14 mouse cellular contexts compared by ENCODE assay signal in genomic region chr19:41901696-41902095, GRCm38 (mm10). TPM values are rescaled to one million over a fixed set of nuclear protein-coding genes. Genes with fewer than 3 reads are reported as not detected.
A peak's percentile ranks its signal among the peaks of the same experiment; 100 is the strongest.
DNase-seq lines count a peak whose midpoint lies in the region; ATAC-seq and TF ChIP-seq lines count a peak whose summit lies in the region.
"Had no signal": no experiment of that assay in that cellular context is flagged by ENCODE, and none has a peak within 500 bp of the region (broad histone marks: within the 10 kb centered on the region; RNA-seq: fewer than 3 reads in every experiment).

No protein-coding gene starts in this region.

- H3K4me2 ChIP-seq in limb, embryonic 14.5 days (replicated peaks; ENCODE audit: low read depth, low read length, severe bottlenecking): no peak overlapping the region
- H3K4me2 ChIP-seq: limb, embryonic 13.5 days had no signal

- H3K9me3 ChIP-seq in limb, embryonic 14.5 days (ENCODE audit: control insufficient read depth, low read length): no peaks in the 10 kb centered on the region
- no peaks in the 10 kb centered on the region for H3K9me3 ChIP-seq in limb, embryonic 10.5 days (replicated peaks)
- H3K9me3 ChIP-seq in hindbrain, embryonic 10.5 days: no peaks in the 10 kb centered on the region
- H3K9me3 ChIP-seq: limb, embryonic 13.5 days; midbrain, embryonic 10.5 days had no signal

- WGBS in limb, embryonic 14.5 days: 54% methylated on average over 2 of the region's 2 CpGs
- 57% methylated on average over 2 of the region's 2 CpGs for WGBS in limb, embryonic 10.5 days
- WGBS in hindbrain, embryonic 10.5 days: 70% methylated on average over 2 of the region's 2 CpGs

- no peak for TF ChIP-seq CTCF in gastrocnemius, adult 2 months (IDR thresholded peaks at IDR 0.05)

- no peak overlapping the region for H3K4me3 ChIP-seq in limb, embryonic 14.5 days (replicated peaks; ENCODE audit: low read length)
- H3K4me3 ChIP-seq in limb, embryonic 10.5 days: no peak overlapping the region
- H3K4me3 ChIP-seq in gastrocnemius, adult 2 months: no peak overlapping the region
- no peak overlapping the region for H3K4me3 ChIP-seq in hindbrain, embryonic 10.5 days
- H3K4me3 ChIP-seq: limb, embryonic 13.5 days; midbrain, embryonic 10.5 days had no signal

- no peaks in the 10 kb centered on the region for H3K36me3 ChIP-seq in limb, embryonic 14.5 days (ENCODE audit: control insufficient read depth, insufficient read depth, low read length)
- H3K36me3 ChIP-seq in limb, embryonic 10.5 days: no peaks in the 10 kb centered on the region
- H3K36me3 ChIP-seq in hindbrain, embryonic 10.5 days: no peaks in the 10 kb centered on the region
- H3K36me3 ChIP-seq: limb, embryonic 13.5 days; midbrain, embryonic 10.5 days had no signal

- no peak for TF ChIP-seq POLR2A in limb, embryonic 14.5 days (IDR thresholded peaks at IDR 0.05; ENCODE audit: borderline replicate concordance, extremely low read depth, insufficient read depth, insufficient read length)

- H3K27ac ChIP-seq in limb, embryonic 14.5 days (replicated peaks; ENCODE audit: low read depth, low read length): no peak overlapping the region
- no peak overlapping the region for H3K27ac ChIP-seq in limb, embryonic 10.5 days
- no peak overlapping the region for H3K27ac ChIP-seq in gastrocnemius, adult 2 months
- no peak overlapping the region for H3K27ac ChIP-seq in hindbrain, embryonic 10.5 days
- H3K27ac ChIP-seq: limb, embryonic 13.5 days; midbrain, embryonic 10.5 days had no signal

- H3K9ac ChIP-seq in limb, embryonic 14.5 days (ENCODE audit: low read depth, low read length, severe bottlenecking): no peak overlapping the region
- H3K9ac ChIP-seq: limb, embryonic 13.5 days had no signal

- H3K4me1 ChIP-seq in limb, embryonic 14.5 days (ENCODE audit: control insufficient read depth, insufficient read depth, low read length): no peaks in the 10 kb centered on the region
- H3K4me1 ChIP-seq in limb, embryonic 10.5 days: no peaks in the 10 kb centered on the region
- H3K4me1 ChIP-seq in hindbrain, embryonic 10.5 days (replicated peaks): no peaks in the 10 kb centered on the region
- H3K4me1 ChIP-seq: limb, embryonic 13.5 days had no signal

- intact Hi-C loops in gastrocnemius, adult 2 months (cut with DNase I): no loop called here

- no peak for ATAC-seq in limb, embryonic 14.5 days (ENCODE audit: low FRiP score, low read depth)
- peak; percentile 57 for ATAC-seq in megakaryocyte-erythroid progenitor cell, adult 5-6 weeks (replicated peaks; ENCODE audit: low FRiP score, low TSS enrichment, poor library complexity, severe bottlenecking)

- DNase-seq in adrenal gland, postnatal 14 days: peak; percentile 64
- no peak for DNase-seq in adrenal gland, adult 18-20 months (ENCODE audit: low spot score in 2 of 2)
- DNase-seq in limb, embryonic 14.5 days (ENCODE audit: low spot score): peak; percentile 30
- DNase-seq in limb, embryonic 10.5 days (ENCODE audit: low spot score): no peak
- peak; percentile 98 for DNase-seq in MEL-GATA-1-ER (ENCODE audit: extremely low read depth, low read depth)
- DNase-seq in gastrocnemius, adult 2 months: no peak
- no peak for DNase-seq in hindbrain, embryonic 10.5 days (ENCODE audit: low spot score)
- DNase-seq: B cell, adult 2 months; cerebellum, postnatal 25 days; kidney, adult 9 months; right cerebral cortex, postnatal 25 days had no signal

- no peaks in the 10 kb centered on the region for H3K27me3 ChIP-seq in limb, embryonic 14.5 days (ENCODE audit: control insufficient read depth, insufficient read depth, low read length)
- no peaks in the 10 kb centered on the region for H3K27me3 ChIP-seq in limb, embryonic 10.5 days (ENCODE audit: low read depth, poor library complexity, severe bottlenecking)
- no peaks in the 10 kb centered on the region for H3K27me3 ChIP-seq in hindbrain, embryonic 10.5 days (ENCODE audit: insufficient read depth, poor library complexity, severe bottlenecking)
- H3K27me3 ChIP-seq: limb, embryonic 13.5 days had no signal

RNA-seq across cellular contexts. Expression of gene Rrp12, which starts 5.7 kb away (rescaled TPM):
- total RNA-seq in adrenal gland, postnatal 14 days (2021): 16.2 and 19.5 TPM in 2 replicates
- total RNA-seq in adrenal gland, adult 18-20 months (2021): 10 to 100 TPM; 17.0 to 20.7 TPM
- polyA plus RNA-seq in limb, embryonic 14.5 days (2012; rRNA removed): 13.9 and 15.0 TPM in 2 replicates
- 13.2 TPM in 2 replicates for polyA plus RNA-seq in limb, embryonic 14.5 days (2014; fragmentation: Nextera tagmentation; extraction: Ambion mirVana)
- polyA plus RNA-seq in limb, embryonic 10.5 days (2016; fragmentation: Nextera tagmentation; extraction: Ambion mirVana): 31.9 and 39.8 TPM in 2 replicates
- 21.0 and 31.4 TPM in 2 replicates for total RNA-seq in megakaryocyte-erythroid progenitor cell, adult 5-6 weeks (2014; fragmentation: Nextera tagmentation)
- total RNA-seq in megakaryocyte-erythroid progenitor cell, adult 5-6 weeks (2017): 26.5 and 36.0 TPM in 2 replicates
- total RNA-seq in gastrocnemius, adult 2 months (2021): 10 to 100 TPM; 30.5 to 31.4 TPM
- polyA plus RNA-seq in hindbrain, embryonic 10.5 days (2016; fragmentation: Nextera tagmentation; extraction: Ambion mirVana): 27.3 and 34.1 TPM in 2 replicates

RNA-seq across cellular contexts. Expression of gene Pgam1, which starts 10.0 kb away (rescaled TPM):
- 632 and 654 TPM in 2 replicates for total RNA-seq in adrenal gland, postnatal 14 days (2021)
- total RNA-seq in adrenal gland, adult 18-20 months (2021): 100 to 1,000 TPM; 774 to 926 TPM
- 465 and 490 TPM in 2 replicates for polyA plus RNA-seq in limb, embryonic 14.5 days (2012; rRNA removed)
- 543 and 562 TPM in 2 replicates for polyA plus RNA-seq in limb, embryonic 14.5 days (2014; fragmentation: Nextera tagmentation; extraction: Ambion mirVana)
- polyA plus RNA-seq in limb, embryonic 10.5 days (2016; fragmentation: Nextera tagmentation; extraction: Ambion mirVana): 900 and 1,117 TPM in 2 replicates
- 27.0 and 67.3 TPM in 2 replicates for total RNA-seq in megakaryocyte-erythroid progenitor cell, adult 5-6 weeks (2014; fragmentation: Nextera tagmentation)
- total RNA-seq in megakaryocyte-erythroid progenitor cell, adult 5-6 weeks (2017): 30.1 and 34.7 TPM in 2 replicates
- total RNA-seq in gastrocnemius, adult 2 months (2021): 10 to 100 TPM; 14.4 to 25.0 TPM
- polyA plus RNA-seq in hindbrain, embryonic 10.5 days (2016; fragmentation: Nextera tagmentation; extraction: Ambion mirVana): 900 and 1,138 TPM in 2 replicates

RNA-seq across cellular contexts. Expression of gene Exosc1, which starts 31.5 kb away (rescaled TPM):
- total RNA-seq in adrenal gland, postnatal 14 days (2021): 23.9 and 25.4 TPM in 2 replicates
- total RNA-seq in adrenal gland, adult 18-20 months (2021): 10 to 100 TPM; 25.8 to 26.8 TPM
- 35.9 and 40.1 TPM in 2 replicates for polyA plus RNA-seq in limb, embryonic 14.5 days (2012; rRNA removed)
- polyA plus RNA-seq in limb, embryonic 14.5 days (2014; fragmentation: Nextera tagmentation; extraction: Ambion mirVana): 74.9 and 76.1 TPM in 2 replicates
- polyA plus RNA-seq in limb, embryonic 10.5 days (2016; fragmentation: Nextera tagmentation; extraction: Ambion mirVana): 91.7 and 102 TPM in 2 replicates
- 66.2 and 86.7 TPM in 2 replicates for total RNA-seq in megakaryocyte-erythroid progenitor cell, adult 5-6 weeks (2014; fragmentation: Nextera tagmentation)
- 72.9 and 81.2 TPM in 2 replicates for total RNA-seq in megakaryocyte-erythroid progenitor cell, adult 5-6 weeks (2017)
- 10 to 100 TPM; 16.1 to 16.8 TPM for total RNA-seq in gastrocnemius, adult 2 months (2021)
- 75.5 and 92.1 TPM in 2 replicates for polyA plus RNA-seq in hindbrain, embryonic 10.5 days (2016; fragmentation: Nextera tagmentation; extraction: Ambion mirVana)

RNA-seq across cellular contexts. Expression of gene Zdhhc16, which starts 31.6 kb away (rescaled TPM):
- 31.4 and 31.8 TPM in 2 replicates for total RNA-seq in adrenal gland, postnatal 14 days (2021)
- total RNA-seq in adrenal gland, adult 18-20 months (2021): 10 to 100 TPM; 26.3 to 29.6 TPM
- polyA plus RNA-seq in limb, embryonic 14.5 days (2012; rRNA removed): 114 and 146 TPM in 2 replicates
- 76.1 and 79.2 TPM in 2 replicates for polyA plus RNA-seq in limb, embryonic 14.5 days (2014; fragmentation: Nextera tagmentation; extraction: Ambion mirVana)
- 92.0 and 96.5 TPM in 2 replicates for polyA plus RNA-seq in limb, embryonic 10.5 days (2016; fragmentation: Nextera tagmentation; extraction: Ambion mirVana)
- 36.8 and 46.8 TPM in 2 replicates for total RNA-seq in megakaryocyte-erythroid progenitor cell, adult 5-6 weeks (2014; fragmentation: Nextera tagmentation)
- 22.1 and 26.2 TPM in 2 replicates for total RNA-seq in megakaryocyte-erythroid progenitor cell, adult 5-6 weeks (2017)
- 10 to 100 TPM; 19.4 to 21.6 TPM for total RNA-seq in gastrocnemius, adult 2 months (2021)
- polyA plus RNA-seq in hindbrain, embryonic 10.5 days (2016; fragmentation: Nextera tagmentation; extraction: Ambion mirVana): 87.1 and 92.5 TPM in 2 replicates

RNA-seq across cellular contexts. Expression of gene Frat2, which starts 53.8 kb away (rescaled TPM):
- 5.5 and 6.4 TPM in 2 replicates for total RNA-seq in adrenal gland, postnatal 14 days (2021)
- 1 to 10 TPM; 1.4 to 3.4 TPM for total RNA-seq in adrenal gland, adult 18-20 months (2021)
- polyA plus RNA-seq in limb, embryonic 14.5 days (2012; rRNA removed): 3.6 and 4.7 TPM in 2 replicates
- polyA plus RNA-seq in limb, embryonic 14.5 days (2014; fragmentation: Nextera tagmentation; extraction: Ambion mirVana): 1.9 and 3.2 TPM in 2 replicates
- 1.9 and 3.0 TPM in 2 replicates for polyA plus RNA-seq in limb, embryonic 10.5 days (2016; fragmentation: Nextera tagmentation; extraction: Ambion mirVana)
- total RNA-seq in megakaryocyte-erythroid progenitor cell, adult 5-6 weeks (2014; fragmentation: Nextera tagmentation): 30.5 and 32.9 TPM in 2 replicates
- total RNA-seq in megakaryocyte-erythroid progenitor cell, adult 5-6 weeks (2017): 55.8 and 63.7 TPM in 2 replicates
- 10 to 100 TPM; 15.6 to 22.2 TPM for total RNA-seq in gastrocnemius, adult 2 months (2021)
- 5.4 and 6.7 TPM in 2 replicates for polyA plus RNA-seq in hindbrain, embryonic 10.5 days (2016; fragmentation: Nextera tagmentation; extraction: Ambion mirVana)

Comparison
In these comparisons a context has a peak if more than half of its experiments do, and no peak if none do; other contexts are left out.
1. DNase-seq: peak in adrenal gland, postnatal 14 days (single experiment), limb, embryonic 14.5 days (single experiment) and MEL-GATA-1-ER (single experiment); none in adrenal gland, adult 18-20 months (0 of 2), limb, embryonic 10.5 days (single experiment), gastrocnemius, adult 2 months (single experiment) and hindbrain, embryonic 10.5 days (single experiment).